Mouse (Mus musculus): ENCODE measurements around the gene Clhc1.
"Not testable (repeated sequence)": the region's sequence is repeated elsewhere in the genome, so short reads cannot be mapped to it uniquely, and the experiment has no call there.

GRCm38 (mm10) chr11:29546297-29546696, 1.5 kb upstream of the Clhc1 start:
- not testable (repeated sequence) for TF ChIP-seq CTCF (IDR thresholded peaks at IDR 0.05; ENCODE audit: control insufficient read depth, insufficient read depth, insufficient read length); FOSL1 (IDR thresholded peaks at IDR 0.05; ENCODE audit: insufficient read depth, low read length, poor library complexity, severe bottlenecking)
